Mouse (Mus musculus) midbrain, embryonic 14.5 days (tissue): ENCODE measurements around the gene Rbbp5. TPM values are rescaled to one million over a fixed set of nuclear protein-coding genes. Genes with fewer than 3 reads are reported as not detected.
A peak's percentile ranks its signal among the peaks of the same experiment; 100 is the strongest.
"Not testable (repeated sequence)": the region's sequence is repeated elsewhere in the genome, so short reads cannot be mapped to it uniquely, and the experiment has no call there.

Source experiments
- ATAC-seq: fragments of 200-750 bp; cut with Nextera tagmentation; 2 replicates; pipeline ENCODE4 v1.8.0; 2017; ENCODE audit warnings: moderate number of reproducible peaks, moderate library complexity; ENCODE audit not compliant: low FRiP score, low TSS enrichment
- DNase-seq: peaks from one replicate; pipeline ENCODE4 v3.0.0-alpha.2; 2015
- H3K27ac ChIP-seq: fragments of 300-500 bp; sonication (generic); replicated peaks from 2 replicates; pipeline ENCODE4 v1.5.1; 2014; ENCODE audit warnings: mild to moderate bottlenecking, low read depth, low read length, moderate library complexity
- H3K27me3 ChIP-seq: fragments of 300-500 bp; sonication (generic); 2 replicates; pipeline ENCODE4 v1.6.1; 2014; ENCODE audit warnings: low read length, control low read depth, mixed read lengths; ENCODE audit not compliant: control insufficient read depth, insufficient read depth
- H3K36me3 ChIP-seq: fragments of 300-500 bp; sonication (generic); 2 replicates; pipeline ENCODE4 v1.6.1; 2014; ENCODE audit warnings: low read length, control low read depth; ENCODE audit not compliant: control insufficient read depth, insufficient read depth
- H3K4me1 ChIP-seq: fragments of 300-500 bp; sonication (generic); 2 replicates; pipeline ENCODE4 v1.6.1; 2014; ENCODE audit warnings: mild to moderate bottlenecking, antibody characterized with exemption, low read length, control low read depth; ENCODE audit not compliant: control insufficient read depth, insufficient read depth
- H3K4me2 ChIP-seq: fragments of 300-500 bp; sonication (generic); 2 replicates; pipeline ENCODE4 v1.6.1; 2014; ENCODE audit warnings: mild to moderate bottlenecking, low read length, moderate library complexity
- H3K4me3 ChIP-seq: fragments of 300-500 bp; sonication (generic); replicated peaks from 2 replicates; pipeline ENCODE4 v1.5.1; 2014; ENCODE audit warnings: low read depth, low read length
- H3K9ac ChIP-seq: fragments of 300-500 bp; sonication (generic); replicated peaks from 2 replicates; pipeline ENCODE4 v1.6.1; 2014; ENCODE audit warnings: mild to moderate bottlenecking, low read length, moderate library complexity
- H3K9me3 ChIP-seq: fragments of 300-500 bp; sonication (generic); 2 replicates; pipeline ENCODE4 v1.6.1; 2016; ENCODE audit warnings: low read length, control low read depth, mixed read lengths; ENCODE audit not compliant: control insufficient read depth
- WGBS: fragments of 180-500 bp; shearing (Covaris S2); extraction: QIAGEN DNeasy Blood & Tissue Kit; methylation state at CpG from one replicate; pipeline ENCODE4 v1.1.7; 2014; 5-methylcytosine and 5-hydroxymethylcytosine counted together
- polyA plus RNA-seq: library from polyadenylated mRNA; unstranded; fragments of >200 nt; fragmentation: Nextera tagmentation; extraction: Ambion mirVana; gene quantifications from 2 replicates; pipeline ENCODE4 v1.2.1, GENCODE M21; 2014

The Rbbp5 gene
- polyA plus RNA-seq, 1 experiment from 2014 or later: 48.6 TPM

DNA sequence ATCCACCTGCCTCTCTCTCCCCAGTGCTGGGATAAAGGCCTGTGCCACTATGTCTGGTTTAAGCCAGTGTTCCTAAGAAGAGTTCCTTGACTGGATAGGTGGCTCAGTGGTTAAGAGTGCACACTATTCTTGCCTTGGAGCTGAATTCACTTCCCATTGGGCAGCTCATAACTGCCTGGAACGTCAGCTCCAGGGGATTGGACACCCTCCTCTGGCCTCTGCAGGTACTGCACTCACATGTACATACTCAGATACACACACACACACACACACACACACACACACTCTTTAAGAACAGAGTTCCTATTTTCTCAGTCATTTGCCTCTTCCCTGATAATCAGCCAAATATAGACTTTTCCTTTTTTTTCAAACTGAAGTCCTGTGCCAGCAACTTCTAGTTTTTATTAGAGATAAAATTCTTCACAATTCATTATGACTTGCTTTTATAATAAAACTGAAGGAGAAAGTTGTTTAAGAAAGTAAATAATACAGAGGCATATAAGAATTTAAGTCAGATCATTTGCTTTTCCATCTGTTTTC, 36.2 kb upstream of the Rbbp5 start:
- Histone ChIP-seq H3K27ac (no peak overlapping the region), H3K4me3 (no peak overlapping the region), H3K9ac (no peak overlapping the region), H3K4me1 (no peaks in the 10 kb centered on the region), H3K9me3 (no peaks in the 10 kb centered on the region), H3K36me3 (peaks cover 38% of the 10 kb centered on the region), H3K27me3 (no peaks in the 10 kb centered on the region), H3K4me2 (no peak overlapping the region)
- ATAC-seq (no peak), DNase-seq (no peak)
- WGBS: 88% methylated on average over 1 of the region's 1 CpGs

DNA sequence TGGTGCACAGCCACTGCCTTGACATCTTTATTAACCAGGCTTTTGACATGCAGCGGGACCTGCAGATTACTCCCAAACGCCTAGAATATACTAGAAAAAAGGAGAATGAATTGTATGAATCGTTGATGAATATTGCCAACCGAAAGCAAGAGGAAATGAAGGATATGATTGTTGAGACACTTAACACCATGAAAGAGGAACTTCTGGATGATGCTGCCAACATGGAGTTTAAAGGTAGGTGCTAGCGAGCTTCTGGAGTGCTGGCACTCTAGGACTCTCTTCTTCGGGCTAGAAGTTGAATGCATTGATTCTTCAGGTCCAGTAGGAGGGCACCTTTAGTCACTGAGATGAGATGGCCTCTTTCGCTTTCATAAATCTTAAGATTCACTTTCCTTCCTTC, 27.4 kb upstream of the Rbbp5 start:
- ATAC-seq (no peak), DNase-seq (no peak)
- no peaks in the 10 kb centered on the region for H3K4me1 ChIP-seq
- no peaks in the 10 kb centered on the region for H3K27me3 ChIP-seq
- 88% methylated on average over 7 of the region's 7 CpGs for WGBS
- H3K4me3 ChIP-seq: no peak overlapping the region
- H3K27ac ChIP-seq: no peak overlapping the region
- H3K9me3 ChIP-seq: no peaks in the 10 kb centered on the region
- H3K4me2 ChIP-seq: no peak overlapping the region
- H3K9ac ChIP-seq: no peak overlapping the region
- H3K36me3 ChIP-seq: peaks cover 59% of the 10 kb centered on the region

DNA sequence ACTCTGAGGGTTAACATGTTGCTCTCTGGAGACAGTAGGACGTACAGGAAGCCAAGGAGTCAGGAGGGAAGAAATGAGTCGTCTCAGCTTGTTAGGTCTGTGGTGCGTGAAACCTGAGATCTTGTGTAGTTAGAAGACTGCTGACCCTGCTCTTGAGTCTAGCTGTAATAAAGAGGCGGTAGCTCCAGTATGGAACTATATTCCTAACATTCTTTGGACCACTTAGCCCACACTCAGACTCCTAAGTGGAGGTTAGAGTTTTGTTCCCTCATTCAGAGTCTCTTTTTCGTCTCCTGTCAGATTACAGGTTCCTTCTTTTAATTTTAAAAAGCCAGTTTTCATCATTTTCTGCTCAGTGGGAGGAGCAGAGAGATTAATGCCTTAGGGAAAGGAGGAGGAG, 12.5 kb upstream of the Rbbp5 start:
- ATAC-seq: no peak
- no peaks in the 10 kb centered on the region for H3K4me1 ChIP-seq
- no peaks in the 10 kb centered on the region for H3K9me3 ChIP-seq
- no peak for DNase-seq
- no peak overlapping the region for H3K9ac ChIP-seq
- H3K27me3 ChIP-seq: no peaks in the 10 kb centered on the region
- WGBS: 93% methylated on average over 5 of the region's 5 CpGs
- H3K27ac ChIP-seq: no peak overlapping the region
- H3K4me2 ChIP-seq: no peak overlapping the region
- no peak overlapping the region for H3K4me3 ChIP-seq
- H3K36me3 ChIP-seq: peaks cover 59% of the 10 kb centered on the region

DNA sequence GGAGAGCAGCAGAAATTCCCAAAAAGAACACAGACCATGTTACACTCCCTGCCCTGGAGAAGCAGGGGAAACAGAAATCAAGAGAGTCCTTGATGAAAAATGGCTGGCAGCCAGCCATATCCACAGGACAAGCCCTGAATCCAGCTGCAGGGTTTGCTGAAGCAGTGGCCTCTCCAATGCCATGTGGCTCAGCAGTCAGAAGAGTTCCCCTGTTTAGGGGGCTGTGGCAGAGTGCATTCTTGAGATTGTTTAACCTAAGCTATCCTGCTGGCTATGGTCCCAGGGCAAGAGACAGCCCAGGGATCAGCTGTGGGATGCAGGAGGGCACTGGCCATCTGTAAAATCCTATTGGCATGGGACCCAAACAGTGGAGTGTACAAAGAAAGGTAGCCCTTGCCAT, 8.2 kb upstream of the Rbbp5 start:
- DNase-seq (no peak), ATAC-seq (no peak)
- no peaks in the 10 kb centered on the region for H3K27me3 ChIP-seq

DNA sequence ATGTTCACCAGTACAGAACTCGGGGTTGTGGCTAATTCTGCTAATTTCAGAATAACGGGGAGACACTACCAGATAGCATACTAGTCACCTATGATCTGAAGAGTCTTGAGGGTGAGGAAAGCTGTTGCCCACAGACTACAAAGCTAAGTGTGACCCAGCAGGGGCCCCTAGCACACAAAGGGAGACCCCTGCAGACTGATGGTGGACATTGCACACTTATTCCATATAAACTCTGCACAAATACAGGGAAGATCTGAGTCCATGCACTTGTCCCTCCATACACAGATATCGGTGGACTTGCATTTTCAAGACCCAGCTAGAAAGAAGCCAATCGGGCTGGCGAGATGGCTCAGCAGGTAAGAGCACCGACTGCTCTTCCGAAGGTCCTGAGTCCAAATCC, 7.6 kb upstream of the Rbbp5 start:
- Histone ChIP-seq H3K27me3 (no peaks in the 10 kb centered on the region), H3K4me3 (no peak overlapping the region), H3K4me1 (no peaks in the 10 kb centered on the region), H3K4me2 (no peak overlapping the region), H3K9ac (no peak overlapping the region), H3K9me3 (no peaks in the 10 kb centered on the region), H3K36me3 (peaks cover 23% of the 10 kb centered on the region), H3K27ac (no peak overlapping the region)
- DNase-seq (no peak), ATAC-seq (no peak)
- WGBS: 92% methylated on average over 7 of the region's 7 CpGs

More for the DNA sequence above, 8.2 kb upstream of the Rbbp5 start:
- no peak overlapping the region for H3K27ac ChIP-seq
- H3K9ac ChIP-seq: no peak overlapping the region
- no peak overlapping the region for H3K4me3 ChIP-seq
- H3K4me1 ChIP-seq: no peaks in the 10 kb centered on the region
- H3K36me3 ChIP-seq: peaks cover 29% of the 10 kb centered on the region
- no peak overlapping the region for H3K4me2 ChIP-seq
- no peaks in the 10 kb centered on the region for H3K9me3 ChIP-seq

DNA sequence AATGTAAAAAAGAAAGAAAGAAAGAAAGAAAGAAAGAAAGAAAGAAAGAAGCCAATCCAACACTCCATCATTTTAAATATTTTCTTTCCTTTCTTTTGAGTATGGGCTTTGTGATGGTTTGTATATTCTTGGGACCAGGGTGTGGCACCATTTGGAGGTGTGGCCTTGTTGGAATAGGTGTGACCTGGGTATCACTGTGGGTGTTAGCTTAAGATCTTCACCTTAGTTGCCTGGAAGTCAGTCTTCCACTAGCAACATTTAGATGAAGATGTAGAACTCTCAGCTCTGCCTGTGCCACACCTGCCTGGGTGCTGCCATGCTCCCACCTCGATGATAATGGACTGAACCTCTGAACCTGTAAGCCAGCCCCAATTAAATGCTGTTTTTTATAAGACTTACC, 7.1 kb upstream of the Rbbp5 start:
- H3K9ac ChIP-seq, H3K4me2 ChIP-seq, H3K9me3 ChIP-seq, H3K4me3 ChIP-seq, ATAC-seq, H3K27ac ChIP-seq, H3K4me1 ChIP-seq, DNase-seq, H3K27me3 ChIP-seq: not testable (repeated sequence)
- 93% methylated on average over 1 of the region's 1 CpGs for WGBS
- H3K36me3 ChIP-seq: peaks cover 18% of the 10 kb centered on the region

DNA sequence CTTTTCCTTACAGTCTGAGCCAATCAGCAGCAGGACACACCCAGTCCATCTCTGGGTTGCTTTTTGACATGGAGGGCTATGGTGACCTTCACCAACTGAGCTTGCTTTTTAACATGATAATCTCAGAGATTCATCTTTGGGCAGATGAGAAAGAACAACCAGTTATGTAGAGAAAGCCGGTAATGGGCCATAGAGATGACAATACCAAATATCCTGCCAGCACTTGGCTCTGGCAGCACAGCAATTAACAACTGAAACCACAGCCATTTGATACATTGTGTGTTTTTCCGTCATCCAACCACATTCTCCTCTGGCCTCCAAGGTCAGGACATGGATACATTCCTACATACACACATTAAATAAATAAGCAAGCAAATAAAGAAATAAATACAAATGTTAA, 6.1 kb upstream of the Rbbp5 start:
- Histone ChIP-seq H3K9ac (no peak overlapping the region), H3K27ac (no peak overlapping the region), H3K4me2 (no peak overlapping the region), H3K4me1 (no peaks in the 10 kb centered on the region), H3K9me3 (no peaks in the 10 kb centered on the region), H3K27me3 (no peaks in the 10 kb centered on the region), H3K36me3 (peaks cover 9% of the 10 kb centered on the region), H3K4me3 (no peak overlapping the region)
- ATAC-seq (no peak), DNase-seq (no peak)
- WGBS: 93% methylated on average over 2 of the region's 2 CpGs

DNA sequence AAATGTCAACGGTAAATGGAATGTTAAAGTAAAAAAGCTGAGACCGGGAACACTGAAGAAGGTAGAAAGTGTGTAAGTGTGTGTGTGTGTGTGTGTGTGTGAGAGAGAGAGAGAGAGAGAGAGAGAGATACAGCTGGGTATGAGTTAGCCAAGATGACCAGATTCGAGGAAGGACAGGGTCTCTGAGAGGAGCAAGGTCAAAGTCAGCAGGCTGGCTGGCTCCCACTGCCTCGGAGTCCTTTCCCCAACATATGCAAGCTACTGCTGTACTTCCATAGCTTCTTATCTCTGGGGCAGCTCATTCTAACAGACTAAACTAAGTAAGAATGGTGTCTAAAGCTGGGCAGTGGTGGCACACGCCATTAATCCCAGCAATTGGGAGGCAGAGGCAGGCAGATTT, 5.7 kb upstream of the Rbbp5 start:
- no peak for ATAC-seq
- 92% methylated on average over 5 of the region's 5 CpGs for WGBS
- peaks cover 6% of the 10 kb centered on the region for H3K36me3 ChIP-seq

DNA sequence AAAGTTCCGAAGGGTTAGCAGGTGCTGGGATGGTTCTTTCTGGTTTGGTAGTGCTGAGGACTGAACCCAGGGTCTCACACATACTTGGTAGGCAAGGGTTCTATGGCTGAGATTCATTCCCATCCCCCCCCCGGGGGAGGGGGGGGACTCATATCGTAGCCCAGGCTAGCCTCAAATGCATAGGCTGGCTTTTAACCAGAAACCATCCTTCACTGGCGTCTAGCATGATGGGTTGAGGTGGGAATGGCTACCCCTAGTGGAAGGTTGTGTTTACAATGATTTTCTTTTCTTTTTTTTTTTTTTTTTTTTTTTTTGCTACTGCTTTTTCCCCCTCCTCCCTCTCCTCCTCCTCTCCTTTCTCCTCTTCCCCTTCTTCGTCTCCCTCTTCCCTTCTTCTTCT, 4.6 kb upstream of the Rbbp5 start:
- Histone ChIP-seq H3K27ac (no peak overlapping the region), H3K9ac (no peak overlapping the region), H3K4me3 (no peak overlapping the region), H3K36me3 (no peaks in the 10 kb centered on the region), H3K4me1 (no peaks in the 10 kb centered on the region), H3K9me3 (no peaks in the 10 kb centered on the region), H3K4me2 (no peak overlapping the region), H3K27me3 (no peaks in the 10 kb centered on the region)
- ATAC-seq (no peak), DNase-seq (peak; percentile 48)
- 64% methylated on average over 5 of the region's 5 CpGs for WGBS

More for the DNA sequence above, 5.7 kb upstream of the Rbbp5 start:
- Histone ChIP-seq H3K27ac (no peak overlapping the region), H3K4me3 (no peak overlapping the region), H3K9ac (no peak overlapping the region), H3K27me3 (no peaks in the 10 kb centered on the region), H3K9me3 (no peaks in the 10 kb centered on the region), H3K4me1 (no peaks in the 10 kb centered on the region), H3K4me2 (no peak overlapping the region)
- DNase-seq: no peak
